Mouse (Mus musculus): ENCODE data around the gene Lhfpl2. TPM values are rescaled to one million over a fixed set of nuclear protein-coding genes. Genes with fewer than 3 reads are reported as not detected.

Gene Lhfpl2
- total and polyA plus RNA-seq, 3 experiments: not detected

DNA sequence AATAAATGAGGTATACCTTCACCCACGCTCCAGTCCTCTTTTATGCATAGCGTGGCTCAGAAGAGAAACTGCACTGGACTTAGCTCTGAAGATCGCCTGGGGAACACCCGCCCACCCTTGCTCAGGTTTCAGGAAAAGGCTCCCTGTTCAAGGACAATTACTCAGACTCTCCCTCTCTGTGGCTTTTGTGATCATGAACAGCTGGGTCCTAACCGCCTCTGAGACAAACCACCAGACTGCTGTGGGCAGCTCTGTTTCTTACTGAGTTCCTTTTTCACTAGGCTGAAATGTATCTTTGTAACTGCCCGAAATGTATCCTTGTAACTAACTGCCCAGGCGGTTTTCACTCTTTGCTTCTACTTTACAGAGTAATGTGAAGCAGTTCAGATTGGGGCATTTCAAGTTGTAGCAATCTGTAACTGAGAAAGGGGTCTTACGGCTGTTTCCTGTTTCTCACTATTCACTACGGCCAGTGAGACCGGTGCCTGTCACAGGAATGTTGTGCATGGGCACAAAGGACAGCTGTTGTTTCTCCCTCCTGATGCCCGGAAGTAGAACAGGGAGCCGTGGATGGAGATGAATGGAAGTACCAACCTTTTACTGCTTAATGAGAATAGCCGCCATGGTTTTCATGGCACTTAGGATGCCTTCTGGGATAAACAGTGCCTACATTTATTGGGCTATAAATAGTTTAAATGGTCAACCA, 59.3 kb downstream of the Lhfpl2 start:
- no peak overlapping the region; the same call in 1 of the 2 replicates for H3K4me2 ChIP-seq (ENCODE audit: insufficient read depth, low read depth, poor library complexity, severe bottlenecking)
- no peaks in the 10 kb centered on the region for H3K79me2 ChIP-seq (replicated peaks; ENCODE audit: control insufficient read depth, extremely low read depth, insufficient read depth, poor library complexity, severe bottlenecking)
- H3K4me3 ChIP-seq (replicated peaks in 1 of 3; ENCODE audit: low read depth in 2 of 3, low read length in 2 of 3, poor library complexity in 1 of 3): no peak overlapping the region
- in situ Hi-C loops (cut with MboI; ENCODE audit: low pct_ligation_motif_present, low pct_unique_long_range_greater_than_20kb, low sequenced_read_pairs): no loop called here
- TF ChIP-seq MXI1 (IDR thresholded peaks at IDR 0.05; ENCODE audit: low read depth, low read length) (no peak), JUN (IDR thresholded peaks at IDR 0.05; ENCODE audit: insufficient read depth, low read depth, low read length) (no peak), TCF12 (IDR thresholded peaks at IDR 0.05; ENCODE audit: low read depth, low read length) (peak; percentile 54; the same call in 1 of the 2 replicates), CHD2 (IDR thresholded peaks at IDR 0.05; ENCODE audit: low read length) (no peak), POLR2AphosphoS2 (IDR thresholded peaks at IDR 0.05; ENCODE audit: low read depth, low read length) (no peak), ZKSCAN1 (IDR thresholded peaks at IDR 0.05; ENCODE audit: borderline replicate concordance, low read depth, low read length) (no peak), PAX5 (IDR thresholded peaks at IDR 0.05; ENCODE audit: low read length) (no peak), EP300 (IDR thresholded peaks at IDR 0.05; ENCODE audit: low read length) (peak; percentile 70), BHLHE40 (IDR thresholded peaks at IDR 0.05; ENCODE audit: low read depth, low read length) (no peak; the same call in 1 of the 2 replicates), MEF2A (IDR thresholded peaks at IDR 0.05; ENCODE audit: borderline replicate concordance, low read depth, low read length) (no peak), CHD1 (IDR thresholded peaks at IDR 0.05; ENCODE audit: low read depth, low read length) (no peak), MAFK (IDR thresholded peaks at IDR 0.05; ENCODE audit: insufficient replicate concordance, low read length) (no peak), USF2 (conservative IDR thresholded peaks at IDR 0.05; ENCODE audit: low read depth, low read length) (no peak), TBP (conservative IDR thresholded peaks at IDR 0.05; ENCODE audit: low read depth, low read length) (peak; percentile 55; the same call in 1 of the 2 replicates), SMC3 (IDR thresholded peaks at IDR 0.05; ENCODE audit: low read depth, low read length) (no peak), ETS1 (conservative IDR thresholded peaks at IDR 0.05; ENCODE audit: low read depth, low read length) (peak; percentile 87), SIN3A (IDR thresholded peaks at IDR 0.05; ENCODE audit: low read length) (no peak), E2F4 (IDR thresholded peaks at IDR 0.05; ENCODE audit: insufficient replicate concordance, low read depth, low read length) (no peak), UBTF (IDR thresholded peaks at IDR 0.05; ENCODE audit: low read depth, low read length) (no peak), JUND (conservative IDR thresholded peaks at IDR 0.05; ENCODE audit: low read depth, low read length) (no peak), RAD21 (IDR thresholded peaks at IDR 0.05; ENCODE audit: low read depth, low read length) (no peak), ZC3H11A (IDR thresholded peaks at IDR 0.05; ENCODE audit: low read depth, low read length) (no peak), IRF4 (IDR thresholded peaks at IDR 0.05; ENCODE audit: low read depth, low read length) (peak; percentile 15; the same call in 1 of the 2 replicates), USF1 (IDR thresholded peaks at IDR 0.05; ENCODE audit: low read depth, low read length) (no peak), NELFE (IDR thresholded peaks at IDR 0.05; ENCODE audit: low read depth, low read length) (no peak)
- H3K27ac ChIP-seq (ENCODE audit: insufficient read depth, low read depth): no peak overlapping the region
- H3K9ac ChIP-seq (ENCODE audit: insufficient read depth, low read depth): no peak overlapping the region
- dilution Hi-C loops (cut with MboI; ENCODE audit: extremely low pct_ligation_motif_present, extremely low pct_unique_long_range_greater_than_20kb, low sequenced_read_pairs): no loop called here
- no peaks in the 10 kb centered on the region for H3K36me3 ChIP-seq (replicated peaks in 1 of 2; ENCODE audit: control insufficient read depth in 1 of 2, insufficient read depth in 1 of 2, low read length in 1 of 2)
- peaks cover 7% of the 10 kb centered on the region for H3K9me3 ChIP-seq (replicated peaks; ENCODE audit: low read length)
- H3K4me1 ChIP-seq (ENCODE audit: control insufficient read depth in 1 of 2, insufficient read depth in 2 of 2): peaks cover 2 to 20% of the 10 kb centered on the region in 2 experiments
- peak; percentile 75 for DNase-seq (ENCODE audit: extremely low read depth)
- no peaks in the 10 kb centered on the region for H3K27me3 ChIP-seq (replicated peaks)
